Mouse (Mus musculus) WW6 (cell line): ENCODE results near the gene Cela2a.

Source experiments
- DNase-seq: peaks from one replicate; pipeline ENCODE4 v3.0.0-alpha.2; 2013; ENCODE audit warnings: low read depth, low spot score

Cela2a gene

DNA sequence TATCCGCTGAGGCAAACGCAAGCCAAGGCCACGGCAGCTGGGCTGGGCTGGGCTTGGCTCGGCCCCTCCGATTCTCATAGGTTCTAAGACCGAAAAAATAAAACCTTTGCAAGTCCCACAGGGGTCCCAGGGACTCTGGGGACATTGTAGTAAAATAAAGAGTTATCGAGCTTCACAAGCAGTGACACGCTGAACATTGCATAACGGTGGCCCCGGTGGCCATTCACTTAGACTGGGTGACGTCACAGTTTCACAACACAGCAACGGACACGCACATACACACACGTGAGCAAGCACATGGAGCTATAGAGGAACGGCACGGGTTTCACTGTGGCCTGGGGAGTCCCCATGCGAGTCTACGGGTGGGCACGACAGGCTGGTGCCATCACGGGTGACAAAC is 32.5 kb upstream of the Cela2a start:
- DNase-seq, result no peak

GRCm38 (mm10) chr4:141857422-141857930 is 31.5 kb upstream of the Cela2a start:
- peak; percentile 53 for DNase-seq

- DNase-seq, result no peak
Measured at GRCm38 (mm10) chr4:141853437-141853836, 27.5 kb upstream of the Cela2a start.

DNA sequence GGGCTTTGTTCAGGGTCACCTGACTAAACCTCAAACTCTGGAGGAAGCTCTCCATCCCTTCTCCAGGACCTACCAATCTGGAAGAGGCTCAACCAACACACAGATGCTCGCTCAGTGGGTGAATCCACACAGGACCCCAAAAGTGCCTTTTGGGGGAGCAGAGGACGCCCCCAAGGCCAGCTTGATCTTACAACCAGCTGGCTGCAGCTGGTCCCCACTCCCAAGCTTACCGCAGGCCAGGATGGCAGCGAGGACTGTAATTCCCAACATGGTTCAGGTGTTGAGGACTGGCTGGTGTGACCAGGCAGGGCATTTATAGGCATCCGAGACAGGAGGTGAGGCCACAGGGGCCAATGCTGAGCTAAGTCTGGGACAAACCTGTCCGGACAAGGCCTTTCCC is 20.0 kb upstream of the Cela2a start, which contains the start of gene Ctrc:
TSS of gene Ctrc (minus strand) at position 361 of the 400 bp plus-strand sequence.
- no peak for DNase-seq

DNA sequence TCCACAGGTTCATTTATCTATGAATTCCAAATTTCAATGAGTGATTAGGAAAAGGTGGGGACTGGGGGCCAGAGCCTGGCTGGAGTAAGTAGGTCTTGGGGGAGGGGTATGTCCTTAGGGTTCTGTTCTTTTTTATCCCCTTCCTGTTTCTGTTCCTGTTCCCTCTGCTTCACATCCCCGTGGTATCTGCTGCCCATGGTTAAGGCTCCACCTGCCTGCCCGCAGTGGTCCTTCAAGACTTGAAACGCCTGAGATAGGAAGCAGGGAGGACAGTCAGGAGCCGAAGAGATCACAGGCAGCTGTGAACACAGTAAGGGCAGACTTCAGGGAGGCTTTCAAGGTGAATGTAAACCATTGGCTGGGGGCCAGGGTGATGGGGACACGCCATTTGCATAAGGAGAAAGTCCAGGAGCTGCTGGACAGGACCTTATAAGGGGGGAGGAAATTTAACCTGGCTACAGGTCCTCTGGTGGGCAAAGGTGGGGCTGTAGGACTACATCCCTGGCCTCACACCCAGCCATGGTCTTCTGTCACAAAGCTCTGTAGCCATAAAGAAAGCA is 8.7 kb upstream of the Cela2a start:
- no peak for DNase-seq

- DNase-seq, result no peak
Measured at GRCm38 (mm10) chr4:141833911-141834310, 8.0 kb upstream of the Cela2a start.

DNA sequence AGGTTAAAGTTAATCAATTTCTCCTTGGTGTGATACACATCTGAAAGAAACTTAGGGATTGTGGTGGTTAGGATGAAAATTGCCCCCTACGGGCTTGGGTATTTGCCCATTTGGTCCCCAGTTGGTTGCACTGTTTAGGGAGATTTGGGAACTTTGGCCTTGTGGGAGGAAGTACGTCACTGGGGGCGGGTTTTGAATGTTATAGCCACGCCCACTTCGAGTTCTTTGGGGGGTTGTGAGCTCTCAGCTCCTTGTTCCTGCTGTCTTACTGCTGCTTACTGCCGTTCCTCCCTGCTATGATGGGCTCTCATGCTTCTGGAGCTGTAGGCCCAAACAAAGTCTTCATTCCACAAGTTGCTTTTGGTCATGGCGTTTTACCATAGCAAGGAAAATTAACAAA is 5.4 kb upstream of the Cela2a start:
- no peak for DNase-seq

DNA sequence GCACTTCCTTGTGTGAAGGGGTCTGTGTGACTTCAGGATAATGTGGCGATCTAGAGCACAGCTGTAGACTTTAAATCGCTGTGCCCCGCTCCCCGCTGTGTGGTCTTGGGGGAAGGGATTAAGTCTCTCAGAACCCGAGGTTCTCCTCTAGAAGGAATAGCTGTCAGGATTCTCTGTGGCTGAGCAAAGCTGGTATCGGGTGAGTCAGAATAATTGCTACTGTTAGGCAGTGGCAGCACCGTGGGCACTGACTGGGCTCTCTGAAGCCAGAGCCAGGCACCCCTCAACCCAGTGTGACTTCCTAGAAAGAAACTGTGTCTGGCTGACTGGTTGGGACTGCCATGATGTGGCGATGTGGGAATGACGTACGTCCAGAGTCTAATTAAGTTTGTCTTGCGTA is 4.4 kb upstream of the Cela2a start:
- no peak for DNase-seq

- no peak for DNase-seq
Measured at GRCm38 (mm10) chr4:141828177-141828576, 2.2 kb upstream of the Cela2a start.

- no peak for DNase-seq
Measured at GRCm38 (mm10) chr4:141827401-141827800, 1.4 kb upstream of the Cela2a start.

DNA sequence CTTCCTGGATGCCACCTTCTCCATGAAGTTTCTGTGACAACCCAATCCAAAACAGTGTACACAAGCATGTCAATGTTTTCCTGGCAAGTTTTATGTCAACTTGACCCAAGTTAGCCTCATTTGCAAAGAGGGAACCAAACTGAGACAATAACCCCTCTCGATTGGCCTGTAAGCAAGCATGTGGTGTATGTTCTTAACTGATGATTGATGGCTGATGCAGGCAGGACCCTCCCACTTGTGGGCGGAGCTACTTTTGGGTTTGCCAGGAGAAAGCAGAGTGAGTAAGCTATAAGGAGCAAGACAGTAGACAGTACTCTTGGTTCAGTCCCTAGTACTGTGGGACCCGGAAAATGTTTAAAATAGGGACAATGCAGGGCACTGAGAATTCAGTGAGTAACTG is 3.0 kb downstream of the Cela2a start:
- no peak for DNase-seq

DNA sequence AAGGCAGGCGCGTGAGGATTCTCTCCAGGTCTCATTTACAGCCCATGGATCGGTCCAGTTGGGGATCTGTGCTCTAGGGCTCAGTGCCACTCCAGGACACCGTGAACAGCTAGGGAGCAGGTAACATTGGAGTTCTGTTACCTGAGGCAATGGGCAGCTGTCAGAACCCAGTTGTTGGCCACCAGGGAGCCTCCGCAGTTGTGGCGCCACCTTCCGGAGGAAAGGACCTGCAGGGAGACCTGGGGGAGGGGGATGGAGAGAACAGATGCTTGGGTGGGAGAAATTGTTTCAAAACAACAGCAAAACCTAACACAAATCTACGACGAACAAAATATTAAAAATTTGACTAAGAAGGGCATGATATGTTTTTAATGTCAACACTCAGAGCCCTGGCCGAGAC is 3.9 kb downstream of the Cela2a start:
- DNase-seq, result no peak

- no peak for DNase-seq
Measured at GRCm38 (mm10) chr4:141821178-141821577, 4.8 kb downstream of the Cela2a start.

- DNase-seq, result no peak
Measured at GRCm38 (mm10) chr4:141819316-141819715, 6.6 kb downstream of the Cela2a start.

GRCm38 (mm10) chr4:141818861-141819260 is 7.1 kb downstream of the Cela2a start:
- DNase-seq, result no peak

DNA sequence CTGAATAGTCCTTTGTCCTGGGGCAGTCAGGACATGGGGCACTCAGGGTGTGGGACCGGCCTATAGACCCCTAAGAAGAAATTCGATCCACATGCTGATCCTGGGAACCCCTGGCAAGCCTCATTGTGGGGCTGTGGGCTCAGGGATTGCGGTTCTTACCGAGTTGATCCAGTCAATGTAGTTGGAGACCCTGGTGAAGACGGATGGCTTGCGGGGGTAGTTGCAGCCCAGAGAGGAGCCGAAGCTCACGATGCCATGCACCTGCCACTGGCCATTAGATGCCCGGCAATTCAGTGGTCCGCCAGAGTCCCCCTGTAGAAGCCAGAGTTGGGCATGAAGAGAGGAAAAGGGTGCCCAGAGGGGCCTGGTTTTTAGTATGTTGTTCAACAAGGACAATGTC is 8.3 kb downstream of the Cela2a start:
- no peak for DNase-seq

- DNase-seq, result no peak
Measured at GRCm38 (mm10) chr4:141816776-141817655, 8.9 kb downstream of the Cela2a start.

GRCm38 (mm10) chr4:141816267-141816666 is 9.7 kb downstream of the Cela2a start:
- no peak for DNase-seq

GRCm38 (mm10) chr4:141811375-141811774 is 14.6 kb downstream of the Cela2a start:
- no peak for DNase-seq

DNA sequence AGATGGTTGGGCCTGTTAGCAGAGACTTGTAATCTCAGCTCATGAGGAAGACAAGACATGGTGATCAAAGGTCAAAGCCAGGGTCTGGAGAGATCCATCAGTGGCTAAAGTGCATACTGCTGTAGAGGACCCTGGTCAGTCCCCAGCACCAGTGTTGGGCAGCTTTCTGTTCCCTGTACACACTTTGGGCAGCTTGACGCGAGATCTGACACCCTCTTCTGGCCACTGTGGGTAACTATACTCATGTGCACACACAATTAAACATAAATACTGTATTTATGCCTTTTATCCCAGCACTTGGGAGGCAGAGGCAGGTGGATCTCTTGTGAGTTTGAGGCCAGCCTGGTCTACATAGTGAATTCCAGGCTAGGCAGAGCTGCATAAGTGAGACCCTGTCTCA is 15.0 kb downstream of the Cela2a start:
- no peak for DNase-seq

- no peak for DNase-seq
Measured at GRCm38 (mm10) chr4:141809850-141810464, 16.0 kb downstream of the Cela2a start.

DNA sequence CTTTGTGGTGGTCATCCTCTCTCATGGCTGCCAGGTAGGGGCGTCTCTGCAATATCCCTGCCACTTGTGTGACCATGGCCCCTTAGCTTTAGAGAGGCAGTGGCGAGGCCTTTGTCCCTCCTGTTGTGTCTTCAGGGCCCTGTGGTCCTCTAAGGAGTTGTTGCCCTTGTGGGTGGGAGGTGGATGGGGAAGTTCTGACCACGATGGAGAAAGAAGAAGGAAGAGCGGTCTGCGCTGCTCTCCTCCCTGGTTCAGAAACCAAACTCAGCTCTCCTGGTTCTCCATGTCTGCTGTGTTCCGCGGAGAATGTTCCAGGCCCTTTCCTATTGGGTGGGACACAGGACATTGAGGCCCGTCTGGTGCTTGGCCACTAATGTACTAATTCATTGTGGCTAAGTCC is 20.1 kb downstream of the Cela2a start:
- DNase-seq, result no peak

DNA sequence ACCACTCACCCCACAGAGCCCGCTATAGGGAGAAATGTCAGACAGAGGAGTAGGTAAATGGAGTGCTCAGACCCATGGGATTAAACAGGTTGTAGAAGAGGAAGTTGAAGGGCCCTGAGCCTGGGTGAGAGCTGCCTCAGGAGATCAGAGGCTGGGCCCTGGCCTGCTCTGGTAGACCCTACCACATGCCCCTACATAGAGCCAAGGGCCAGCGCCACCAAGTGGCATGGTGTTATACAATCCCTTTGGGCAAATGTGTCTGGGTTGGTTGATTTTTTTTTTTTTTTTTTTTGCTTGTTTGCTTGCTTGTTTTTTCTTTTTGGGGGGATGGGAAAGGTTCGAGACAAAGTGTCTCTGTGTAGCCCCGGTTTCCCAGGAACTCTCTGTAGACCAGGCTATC is 21.9 kb downstream of the Cela2a start:
- DNase-seq, result no peak
